Mouse (Mus musculus) stomach, postnatal 0 days (tissue): ENCODE measurements around the gene Brsk1.

Experiments
- CTCF ChIP-seq: IDR thresholded peaks from 2 replicates; pipeline ENCODE4 v1.5.1; 2016; ENCODE audit warnings: antibody characterized with exemption, low read depth, mild to moderate bottlenecking, moderate library complexity
- EP300 ChIP-seq: optimal IDR thresholded peaks from 2 replicates; pipeline ENCODE3; 2016; ENCODE audit warnings: antibody characterized with exemption

GRCm38 (mm10) chr7:4759670-4760069, 69.3 kb downstream of the Brsk1 start:
- no peak for TF ChIP-seq CTCF
- no peak for TF ChIP-seq EP300
